Mouse (Mus musculus) midbrain, embryonic 10.5 days (tissue): ENCODE results near the gene Fbxo9. TPM values are rescaled to one million over a fixed set of nuclear protein-coding genes. Genes with fewer than 3 reads are reported as not detected.
"Not testable (repeated sequence)": the region's sequence is repeated elsewhere in the genome, so short reads cannot be mapped to it uniquely, and the experiment has no call there.

ENCODE experiments used
- DNase-seq: peaks from one replicate; pipeline ENCODE4 v3.0.0-alpha.2; 2017; ENCODE audit warnings: low spot score
- H3K27ac ChIP-seq: fragments of 300-500 bp; sonication (generic); replicated peaks from 2 replicates; pipeline ENCODE4 v1.5.1; 2016; ENCODE audit warnings: mild to moderate bottlenecking
- H3K27me3 ChIP-seq: fragments of 300-500 bp; sonication (generic); 2 replicates; pipeline ENCODE4 v1.6.1; 2016; ENCODE audit warnings: low read depth, mild to moderate bottlenecking; ENCODE audit not compliant: poor library complexity, severe bottlenecking
- H3K36me3 ChIP-seq: fragments of 300-500 bp; sonication (generic); 2 replicates; pipeline ENCODE4 v1.6.1; 2016; ENCODE audit warnings: mild to moderate bottlenecking, moderate library complexity
- H3K4me1 ChIP-seq: fragments of 300-500 bp; sonication (generic); 2 replicates; pipeline ENCODE4 v1.6.1; 2016
- H3K4me3 ChIP-seq: fragments of 300-500 bp; sonication (generic); 2 replicates; pipeline ENCODE4 v1.5.1; 2016; ENCODE audit warnings: mild to moderate bottlenecking, moderate library complexity
- H3K9me3 ChIP-seq: fragments of 300-500 bp; sonication (generic); replicated peaks from 2 replicates; pipeline ENCODE4 v1.6.1; 2016; ENCODE audit warnings: mild to moderate bottlenecking
- WGBS: fragments of 180-500 bp; shearing (Covaris S2); methylation state at CpG from one replicate; pipeline ENCODE4 v1.1.7; 2016; 5-methylcytosine and 5-hydroxymethylcytosine counted together
- polyA plus RNA-seq: library from polyadenylated mRNA; unstranded; fragments of >200 nt; fragmentation: Nextera tagmentation; extraction: Ambion mirVana; gene quantifications from 2 replicates; pipeline ENCODE4 v1.2.1, GENCODE M21; 2016

Gene Fbxo9
- polyA plus RNA-seq, result 21.9 and 22.9 TPM in 2 replicates

DNA sequence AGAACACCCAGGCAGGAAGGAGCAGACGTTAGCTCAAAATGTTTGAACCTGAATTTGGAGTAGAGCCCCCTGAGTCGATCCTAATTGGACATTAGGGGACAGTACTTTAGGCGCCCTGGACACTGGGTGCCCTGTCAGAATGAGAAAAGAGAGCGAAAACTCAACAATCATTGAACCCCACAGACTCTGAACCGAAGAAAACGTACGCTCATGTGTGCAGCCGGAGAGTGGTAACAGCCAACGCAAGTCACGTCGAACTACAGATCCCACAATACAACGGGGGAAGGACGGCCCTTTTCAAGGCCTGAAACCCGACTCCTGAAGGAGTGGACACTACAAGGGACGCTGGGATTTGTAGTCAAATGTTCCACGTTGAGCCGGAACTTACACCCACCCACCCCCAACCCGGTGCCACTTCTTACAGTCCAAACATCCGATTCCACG lies at the start of gene Fbxo9, which contains the start of gene Ick:
Gene Fbxo9 (minus strand): TSS at position 270 of the 444 bp plus-strand sequence.
Gene Ick (plus strand): TSS at position 397 of the 444 bp plus-strand sequence.
- Histone ChIP-seq H3K27ac (peak within 1 kb of the TSS; percentile 93), H3K4me1 (peaks cover 23% of the 10 kb centered on the region), H3K36me3 (no peaks in the 10 kb centered on the region), H3K4me3 (peak within 1 kb of the TSS; percentile 95), H3K9me3 (no peaks in the 10 kb centered on the region), H3K27me3 (0 out of 2 replicates have a peak, but pooled peaks cover 5% of the 10 kb centered on the region)
- under 1% methylated on average over 20 of the region's 20 CpGs for WGBS
- DNase-seq, result peak; percentile 87

DNA sequence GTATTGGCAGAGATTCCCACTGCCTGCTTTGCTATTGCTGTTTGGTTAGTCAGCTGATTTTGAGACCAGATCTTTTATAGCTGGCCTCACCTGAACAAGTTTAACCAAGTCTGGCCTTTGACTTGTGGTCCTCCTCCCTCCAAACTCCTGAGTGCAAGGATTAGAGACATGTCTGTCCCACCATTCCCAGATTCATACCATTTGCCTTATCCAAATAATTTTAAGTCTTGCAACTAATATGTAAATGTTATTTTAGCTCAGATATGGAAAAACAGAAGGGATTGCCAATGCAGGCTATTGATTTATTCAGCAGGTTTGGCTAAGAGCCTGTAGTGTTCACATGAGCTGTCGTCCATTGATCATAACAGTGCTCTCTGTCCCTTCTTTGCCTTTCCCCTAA lies 48.4 kb upstream of the Fbxo9 start:
- Histone ChIP-seq H3K9me3 (no peaks in the 10 kb centered on the region), H3K4me1 (no peaks in the 10 kb centered on the region), H3K27me3 (no peaks in the 10 kb centered on the region), H3K4me3 (no peak overlapping the region), H3K36me3 (peaks cover 94% of the 10 kb centered on the region), H3K27ac (no peak overlapping the region)
- no peak for DNase-seq
- WGBS, result 89% methylated on average over 1 of the region's 1 CpGs

DNA sequence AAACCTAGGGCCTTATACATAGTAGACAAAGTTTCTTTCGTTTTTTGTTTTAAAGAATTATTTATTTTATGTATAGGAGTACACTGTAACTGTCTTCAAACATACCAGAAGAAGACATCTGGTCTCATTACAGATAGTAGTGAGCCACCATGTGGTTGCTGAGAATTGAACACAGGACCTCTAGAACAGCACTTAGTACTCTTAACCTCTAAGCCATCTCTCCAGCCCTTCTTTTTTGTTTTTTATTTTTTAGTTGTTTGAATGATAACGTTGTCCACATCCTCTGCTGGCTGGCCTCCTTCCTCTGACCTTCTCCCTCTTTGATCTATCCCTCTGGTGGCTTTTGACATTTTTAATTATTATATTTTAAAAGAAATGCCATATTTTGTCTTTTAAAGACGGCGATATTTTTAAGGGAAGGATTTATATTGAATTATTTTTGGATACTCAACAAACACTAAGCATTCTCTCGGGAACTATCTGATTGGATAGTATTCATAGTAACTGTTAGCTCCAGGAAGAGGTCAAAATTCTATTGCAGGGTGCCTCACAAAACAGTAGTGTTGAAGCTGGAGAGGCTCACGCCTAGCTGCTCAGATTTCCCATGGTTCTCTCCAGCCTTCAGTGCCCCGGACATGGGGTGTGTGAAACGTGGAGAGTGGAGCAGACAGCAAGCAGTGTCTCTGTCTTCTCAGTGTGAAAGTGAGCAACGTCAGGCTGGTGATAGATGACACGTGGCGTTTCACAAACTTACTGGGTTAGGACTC lies 45.5 kb upstream of the Fbxo9 start:
- peaks cover 94% of the 10 kb centered on the region for H3K36me3 ChIP-seq
- no peaks in the 10 kb centered on the region for H3K4me1 ChIP-seq
- H3K9me3 ChIP-seq, result no peaks in the 10 kb centered on the region
- no peaks in the 10 kb centered on the region for H3K27me3 ChIP-seq
- WGBS, result 91% methylated on average over 11 of the region's 11 CpGs
- no peak overlapping the region for H3K4me3 ChIP-seq
- no peak for DNase-seq
- no peak overlapping the region for H3K27ac ChIP-seq

- not testable (repeated sequence) for H3K4me3 ChIP-seq, H3K9me3 ChIP-seq, H3K4me1 ChIP-seq, DNase-seq, H3K27me3 ChIP-seq, H3K27ac ChIP-seq
- peaks cover 91% of the 10 kb centered on the region for H3K36me3 ChIP-seq
- 95% methylated on average over 2 of the region's 2 CpGs for WGBS
Observed at GRCm38 (mm10) chr9:78149770-78150169, 40.9 kb upstream of the Fbxo9 start.

- no peak for DNase-seq
- WGBS, result 92% methylated on average over 6 of the region's 6 CpGs
- H3K4me3 ChIP-seq, result no peak overlapping the region
- H3K27ac ChIP-seq, result no peak overlapping the region
- H3K9me3 ChIP-seq, result no peaks in the 10 kb centered on the region
- H3K27me3 ChIP-seq, result no peaks in the 10 kb centered on the region
- H3K4me1 ChIP-seq, result no peaks in the 10 kb centered on the region; the same call in 1 of the 2 replicates
- H3K36me3 ChIP-seq, result peaks cover 91% of the 10 kb centered on the region
Observed at GRCm38 (mm10) chr9:78148149-78148548, 39.3 kb upstream of the Fbxo9 start.

- 84% methylated on average over 6 of the region's 6 CpGs for WGBS
- H3K27ac ChIP-seq, result no peak overlapping the region
- no peaks in the 10 kb centered on the region; the same call in 1 of the 2 replicates for H3K4me1 ChIP-seq
- no peak overlapping the region for H3K4me3 ChIP-seq
- H3K9me3 ChIP-seq, result peaks cover 7% of the 10 kb centered on the region; the same call in 1 of the 2 replicates
- DNase-seq, result no peak
- H3K36me3 ChIP-seq, result peaks cover 93% of the 10 kb centered on the region
- no peaks in the 10 kb centered on the region for H3K27me3 ChIP-seq
Observed at GRCm38 (mm10) chr9:78146627-78147026, 37.8 kb upstream of the Fbxo9 start.

DNA sequence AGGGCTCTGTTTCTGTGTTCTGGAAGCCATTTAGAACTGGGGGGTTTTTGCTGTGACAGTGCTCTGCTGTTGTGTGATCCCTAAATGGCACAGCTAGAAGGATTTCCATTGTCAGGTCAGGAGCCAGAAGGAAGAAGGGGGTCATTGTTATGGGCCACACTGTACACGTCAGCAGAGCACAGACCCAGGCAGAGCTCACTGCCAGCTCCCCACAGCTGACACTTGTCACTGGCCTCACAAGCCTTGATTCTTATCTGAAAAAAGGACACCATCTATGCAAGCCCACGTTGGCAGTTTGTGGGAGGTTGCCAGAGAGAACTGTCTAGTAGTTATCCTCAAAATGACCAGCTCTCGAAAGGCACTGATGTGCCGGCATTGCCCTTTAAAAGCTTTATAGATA lies 37.2 kb upstream of the Fbxo9 start:
- no peaks in the 10 kb centered on the region; the same call in 1 of the 2 replicates for H3K4me1 ChIP-seq
- H3K4me3 ChIP-seq, result no peak overlapping the region
- no peaks in the 10 kb centered on the region for H3K27me3 ChIP-seq
- peaks cover 11% of the 10 kb centered on the region; the same call in 1 of the 2 replicates for H3K9me3 ChIP-seq
- WGBS, result 79% methylated on average over 4 of the region's 4 CpGs
- H3K36me3 ChIP-seq, result peaks cover 93% of the 10 kb centered on the region
- no peak overlapping the region for H3K27ac ChIP-seq
- no peak for DNase-seq

GRCm38 (mm10) chr9:78139463-78139862 lies 30.6 kb upstream of the Fbxo9 start:
- no peak overlapping the region for H3K4me3 ChIP-seq
- no peak for DNase-seq
- H3K4me1 ChIP-seq, result no peaks in the 10 kb centered on the region
- peaks cover 94% of the 10 kb centered on the region for H3K36me3 ChIP-seq
- H3K27ac ChIP-seq, result no peak overlapping the region
- no peaks in the 10 kb centered on the region for H3K27me3 ChIP-seq
- 92% methylated on average over 4 of the region's 4 CpGs for WGBS
- H3K9me3 ChIP-seq, result peaks cover 11% of the 10 kb centered on the region; the same call in 1 of the 2 replicates

DNA sequence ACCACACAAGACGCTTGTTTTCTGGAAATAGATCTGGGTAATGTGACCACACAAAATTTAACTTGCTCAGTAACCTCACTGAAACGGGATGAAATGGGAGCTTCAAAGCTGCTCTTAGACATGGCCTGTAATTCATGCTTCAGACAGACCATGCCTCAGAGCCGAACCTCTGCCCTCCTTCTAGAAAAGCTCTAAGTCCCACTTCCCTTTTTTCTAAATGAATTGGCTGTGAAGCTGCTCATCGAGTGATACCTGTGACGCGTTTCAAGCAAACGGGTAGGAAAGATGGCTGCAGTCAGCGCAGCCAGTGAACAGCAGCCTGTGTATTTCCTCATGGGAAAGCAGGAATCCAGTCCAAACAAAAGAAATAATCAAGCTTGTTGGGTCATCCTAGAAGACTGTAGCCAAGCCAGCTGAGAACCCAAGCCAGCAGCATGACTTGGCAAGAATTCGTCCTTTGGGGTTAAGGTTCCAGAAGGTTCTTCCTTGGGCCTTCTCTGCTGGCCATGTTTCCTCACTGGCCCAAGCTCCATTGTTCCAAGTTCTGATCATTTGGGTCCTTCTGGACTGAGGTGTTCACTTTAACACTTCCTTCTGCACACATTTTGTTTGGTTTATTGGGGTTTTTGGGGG lies 29.3 kb upstream of the Fbxo9 start:
- Histone ChIP-seq H3K9me3 (peaks cover 11% of the 10 kb centered on the region; the same call in 1 of the 2 replicates), H3K4me3 (no peak overlapping the region), H3K27me3 (no peaks in the 10 kb centered on the region), H3K27ac (no peak overlapping the region), H3K4me1 (no peaks in the 10 kb centered on the region), H3K36me3 (peaks cover 94% of the 10 kb centered on the region)
- 95% methylated on average over 9 of the region's 9 CpGs for WGBS
- no peak for DNase-seq

- H3K27ac ChIP-seq, result no peak overlapping the region
- no peak overlapping the region for H3K4me3 ChIP-seq
- no peaks in the 10 kb centered on the region for H3K9me3 ChIP-seq
- DNase-seq, result no peak
- H3K4me1 ChIP-seq, result no peaks in the 10 kb centered on the region
- peaks cover 94% of the 10 kb centered on the region for H3K36me3 ChIP-seq
- no peaks in the 10 kb centered on the region for H3K27me3 ChIP-seq
- WGBS, result 89% methylated on average over 7 of the region's 7 CpGs
Observed at GRCm38 (mm10) chr9:78135658-78136057, 26.8 kb upstream of the Fbxo9 start.

GRCm38 (mm10) chr9:78126643-78127042 lies 17.8 kb upstream of the Fbxo9 start:
- Histone ChIP-seq H3K4me3 (no peak overlapping the region), H3K9me3 (no peaks in the 10 kb centered on the region), H3K27me3 (no peaks in the 10 kb centered on the region), H3K27ac (no peak overlapping the region), H3K36me3 (peaks cover 58% of the 10 kb centered on the region), H3K4me1 (peaks cover 21% of the 10 kb centered on the region)
- WGBS, result 89% methylated on average over 10 of the region's 10 CpGs
- DNase-seq, result no peak

GRCm38 (mm10) chr9:78126007-78126406 lies 17.1 kb upstream of the Fbxo9 start:
- no peak for DNase-seq
- WGBS, result 84% methylated on average over 6 of the region's 6 CpGs
- Histone ChIP-seq H3K27ac (no peak overlapping the region; the same call in 1 of the 2 replicates), H3K9me3 (no peaks in the 10 kb centered on the region), H3K4me1 (peaks cover 21% of the 10 kb centered on the region), H3K36me3 (peaks cover 56% of the 10 kb centered on the region), H3K27me3 (no peaks in the 10 kb centered on the region), H3K4me3 (no peak overlapping the region)

- DNase-seq, result no peak
- H3K36me3 ChIP-seq, result peaks cover 45% of the 10 kb centered on the region
- H3K4me1 ChIP-seq, result peaks cover 16% of the 10 kb centered on the region
- H3K4me3 ChIP-seq, result no peak overlapping the region
- H3K27me3 ChIP-seq, result no peaks in the 10 kb centered on the region
- H3K27ac ChIP-seq, result no peak overlapping the region
- 88% methylated on average over 6 of the region's 6 CpGs for WGBS
- no peaks in the 10 kb centered on the region for H3K9me3 ChIP-seq
Observed at GRCm38 (mm10) chr9:78124297-78124696, 15.4 kb upstream of the Fbxo9 start.
